Mouse (Mus musculus): ENCODE measurements around the gene Eno4. TPM values are rescaled to one million over a fixed set of nuclear protein-coding genes. Genes with fewer than 3 reads are reported as not detected.

The Eno4 gene
- polyA plus RNA-seq, 1 experiment from 2014 or later = 2.7 TPM

- H3K9me3 ChIP-seq (ENCODE audit: low read length) = no peaks in the 10 kb centered on the region
- H3K4me1 ChIP-seq (ENCODE audit: insufficient read depth, low read depth, low read length) = no peaks in the 10 kb centered on the region
- no peak for ATAC-seq
- no peaks in the 10 kb centered on the region for H3K36me3 ChIP-seq (ENCODE audit: insufficient read depth, low read length)
- H3K4me2 ChIP-seq (replicated peaks; ENCODE audit: low read depth, low read length) = no peak overlapping the region
- WGBS = 46% methylated on average over 16 of the region's 16 CpGs
- H3K4me3 ChIP-seq (ENCODE audit: low read depth, low read length) = no peak overlapping the region
- H3K27ac ChIP-seq (ENCODE audit: low read length) = no peak overlapping the region
- no peak overlapping the region for H3K9ac ChIP-seq (replicated peaks; ENCODE audit: low read depth)
- no peak for DNase-seq (ENCODE audit: low spot score)
- no peaks in the 10 kb centered on the region for H3K27me3 ChIP-seq (replicated peaks; ENCODE audit: insufficient read depth, low read length)
- TF ChIP-seq EP300 (IDR thresholded peaks at IDR 0.05) (no peak), CTCF (IDR thresholded peaks at IDR 0.05) (no peak)
These were observed 12.0 kb upstream of the Eno4 start for GRCm38 (mm10) chr19:58931081-58931800.

GRCm38 (mm10) chr19:58933062-58933461, 10.2 kb upstream of the Eno4 start:
- Histone ChIP-seq H3K27ac (ENCODE audit: low read length) (no peak overlapping the region), H3K9me3 (ENCODE audit: low read length) (no peaks in the 10 kb centered on the region), H3K4me3 (ENCODE audit: low read depth, low read length) (no peak overlapping the region), H3K4me2 (replicated peaks; ENCODE audit: low read depth, low read length) (no peak overlapping the region), H3K36me3 (ENCODE audit: insufficient read depth, low read length) (no peaks in the 10 kb centered on the region), H3K4me1 (ENCODE audit: insufficient read depth, low read depth, low read length) (no peaks in the 10 kb centered on the region), H3K9ac (replicated peaks; ENCODE audit: low read depth) (no peak overlapping the region), H3K27me3 (replicated peaks; ENCODE audit: insufficient read depth, low read length) (no peaks in the 10 kb centered on the region)
- TF ChIP-seq CTCF (IDR thresholded peaks at IDR 0.05) (no peak), EP300 (IDR thresholded peaks at IDR 0.05) (no peak)
- DNase-seq (ENCODE audit: low spot score) = no peak
- WGBS = 32% methylated on average over 4 of the region's 4 CpGs
- no peak for ATAC-seq

GRCm38 (mm10) chr19:58945959-58946358, 2.7 kb downstream of the Eno4 start:
- ATAC-seq (no peak), DNase-seq (ENCODE audit: low spot score) (no peak)
- 74% methylated on average over 7 of the region's 7 CpGs for WGBS
- H3K27me3 ChIP-seq (replicated peaks; ENCODE audit: insufficient read depth, low read length) = no peaks in the 10 kb centered on the region
- H3K4me1 ChIP-seq (ENCODE audit: insufficient read depth, low read depth, low read length) = no peaks in the 10 kb centered on the region
- no peaks in the 10 kb centered on the region for H3K9me3 ChIP-seq (ENCODE audit: low read length)
- H3K4me2 ChIP-seq (replicated peaks; ENCODE audit: low read depth, low read length) = no peak overlapping the region
- H3K27ac ChIP-seq (ENCODE audit: low read length) = no peak overlapping the region
- H3K36me3 ChIP-seq (ENCODE audit: insufficient read depth, low read length) = no peaks in the 10 kb centered on the region
- no peak overlapping the region for H3K9ac ChIP-seq (replicated peaks; ENCODE audit: low read depth)
- no peak for TF ChIP-seq CTCF (IDR thresholded peaks at IDR 0.05)
- no peak overlapping the region for H3K4me3 ChIP-seq (ENCODE audit: low read depth, low read length)

- 0 out of 2 replicates have a peak, but pooled peaks cover 3% of the 10 kb centered on the region for H3K27me3 ChIP-seq (replicated peaks; ENCODE audit: insufficient read depth, low read length)
- ATAC-seq (no peak), DNase-seq (ENCODE audit: low spot score) (no peak)
- H3K27ac ChIP-seq (ENCODE audit: low read length) = no peak overlapping the region
- H3K9me3 ChIP-seq (ENCODE audit: low read length) = no peaks in the 10 kb centered on the region
- no peak overlapping the region for H3K4me2 ChIP-seq (replicated peaks; ENCODE audit: low read depth, low read length)
- no peaks in the 10 kb centered on the region for H3K36me3 ChIP-seq (ENCODE audit: insufficient read depth, low read length)
- TF ChIP-seq EP300 (IDR thresholded peaks at IDR 0.05) = no peak
- no peak for TF ChIP-seq CTCF (IDR thresholded peaks at IDR 0.05)
- H3K4me3 ChIP-seq (ENCODE audit: low read depth, low read length) = no peak overlapping the region
- H3K9ac ChIP-seq (replicated peaks; ENCODE audit: low read depth) = no peak overlapping the region
- H3K4me1 ChIP-seq (ENCODE audit: insufficient read depth, low read depth, low read length) = no peaks in the 10 kb centered on the region
- 81% methylated on average over 3 of the region's 3 CpGs for WGBS
These were observed 8.3 kb downstream of the Eno4 start for GRCm38 (mm10) chr19:58951521-58951920.

- H3K36me3 ChIP-seq (ENCODE audit: insufficient read depth, low read length) = no peaks in the 10 kb centered on the region
- H3K9me3 ChIP-seq (ENCODE audit: low read length) = no peaks in the 10 kb centered on the region
- H3K4me3 ChIP-seq (ENCODE audit: low read depth, low read length) = no peak overlapping the region
- 0 out of 2 replicates have a peak, but pooled peaks cover 3% of the 10 kb centered on the region for H3K27me3 ChIP-seq (replicated peaks; ENCODE audit: insufficient read depth, low read length)
- H3K27ac ChIP-seq (ENCODE audit: low read length) = no peak overlapping the region
- 60% methylated on average over 12 of the region's 13 CpGs for WGBS
- ATAC-seq (no peak), DNase-seq (ENCODE audit: low spot score) (no peak)
- H3K4me1 ChIP-seq (ENCODE audit: insufficient read depth, low read depth, low read length) = no peaks in the 10 kb centered on the region
- TF ChIP-seq CTCF (IDR thresholded peaks at IDR 0.05) = no peak
- TF ChIP-seq EP300 (IDR thresholded peaks at IDR 0.05) = no peak
- no peak overlapping the region for H3K9ac ChIP-seq (replicated peaks; ENCODE audit: low read depth)
- H3K4me2 ChIP-seq (replicated peaks; ENCODE audit: low read depth, low read length) = no peak overlapping the region
These were observed 9.0 kb downstream of the Eno4 start for GRCm38 (mm10) chr19:58952236-58952635.

GRCm38 (mm10) chr19:58954779-58955178, 11.6 kb downstream of the Eno4 start:
- no peak for ATAC-seq
- 0 out of 2 replicates have a peak, but pooled peaks cover 3% of the 10 kb centered on the region for H3K27me3 ChIP-seq (replicated peaks; ENCODE audit: insufficient read depth, low read length)
- 83% methylated on average over 8 of the region's 8 CpGs for WGBS

More at GRCm38 (mm10) chr19:58954779-58955178, 11.6 kb downstream of the Eno4 start:
- H3K9me3 ChIP-seq (ENCODE audit: low read length) = no peaks in the 10 kb centered on the region
- no peak overlapping the region for H3K4me3 ChIP-seq (ENCODE audit: low read depth, low read length)
- H3K27ac ChIP-seq (ENCODE audit: low read length) = no peak overlapping the region
- no peaks in the 10 kb centered on the region for H3K36me3 ChIP-seq (ENCODE audit: insufficient read depth, low read length)
- H3K9ac ChIP-seq (replicated peaks; ENCODE audit: low read depth) = no peak overlapping the region
- H3K4me1 ChIP-seq (ENCODE audit: insufficient read depth, low read depth, low read length) = no peaks in the 10 kb centered on the region
- no peak for DNase-seq (ENCODE audit: low spot score)
- TF ChIP-seq EP300 (IDR thresholded peaks at IDR 0.05) = no peak
- TF ChIP-seq CTCF (IDR thresholded peaks at IDR 0.05) = no peak
- H3K4me2 ChIP-seq (replicated peaks; ENCODE audit: low read depth, low read length) = no peak overlapping the region

Measured in lung, postnatal 0 days (tissue).